Mouse (Mus musculus) G1E (cell line): Measurements from ENCODE around the gene Ankrd49. TPM values are rescaled to one million over a fixed set of nuclear protein-coding genes. Genes with fewer than 3 reads are reported as not detected.

Experiments used
- ATAC-seq: 2 replicates; pipeline ENCODE4 v1.8.0; 2016; ENCODE audit warnings: mild to moderate bottlenecking; ENCODE audit not compliant: insufficient number of reproducible peaks, poor library complexity, low FRiP score, severe bottlenecking; ENCODE audit errors: extremely low read depth
- DNase-seq: peaks from one replicate; pipeline ENCODE4 v3.0.0; 2012; ENCODE audit warnings: low spot score
- H3K27me3 ChIP-seq: 2 replicates; pipeline ENCODE4 v1.6.1; 2012; ENCODE audit warnings: mild to moderate bottlenecking, low read length, inconsistent platforms; ENCODE audit not compliant: insufficient read depth
- H3K36me3 ChIP-seq: replicated peaks from 2 replicates; pipeline ENCODE3; 2012; ENCODE audit warnings: mild to moderate bottlenecking, inconsistent platforms
- H3K4me1 ChIP-seq: 2 replicates; pipeline ENCODE4 v1.6.1; 2012; ENCODE audit warnings: low read depth, low read length, inconsistent platforms, mixed read lengths; ENCODE audit not compliant: insufficient read depth
- H3K4me3 ChIP-seq: 2 replicates; pipeline ENCODE4 v1.5.1; 2012; ENCODE audit warnings: low read depth, mild to moderate bottlenecking, inconsistent platforms, low read length, moderate library complexity, mixed read lengths
- H3K9me3 ChIP-seq: replicated peaks from 2 replicates; pipeline ENCODE4 v1.6.1; 2012; ENCODE audit warnings: inconsistent platforms
- CTCF ChIP-seq: IDR thresholded peaks from 2 replicates; pipeline ENCODE4 v1.5.1; 2012; ENCODE audit warnings: low read depth, low read length, inconsistent platforms, mixed read lengths
- GATA1 ChIP-seq: IDR thresholded peaks from 2 replicates; pipeline ENCODE4 v1.6.1; 2012; ENCODE audit warnings: borderline replicate concordance, low read length, inconsistent platforms, mixed read lengths
- GATA2 ChIP-seq: IDR thresholded peaks from 2 replicates; pipeline ENCODE4 v1.6.1; 2012; ENCODE audit warnings: low read depth, low read length, inconsistent platforms, borderline replicate concordance
- POLR2AphosphoS5 ChIP-seq: IDR thresholded peaks from 2 replicates; pipeline ENCODE4 v1.6.1; 2012; ENCODE audit warnings: low read depth, low read length, inconsistent platforms; ENCODE audit not compliant: insufficient replicate concordance
- TAL1 ChIP-seq: conservative IDR thresholded peaks from 2 replicates; pipeline ENCODE4 v1.6.1; 2012; ENCODE audit warnings: low read depth, low read length, inconsistent platforms, mixed read lengths
- polyA plus RNA-seq: library from polyadenylated mRNA; stranded (reverse); fragments of >175 nt; gene quantifications from 2 replicates; pipeline ENCODE4 v1.2.3, GENCODE M21; 2012
- total RNA-seq, 2 experiments: library from RNA; stranded (forward) in 1 of 2; stranded (reverse) in 1 of 2; fragments of 200-1000 nt in 1 of 2; fragments of >200 nt in 1 of 2; fragmentation: Nextera tagmentation in 1 of 2; gene quantifications; 2 replicates each; pipeline ENCODE4 v1.2.3; 2014 to 2017

Ankrd49 gene
- total and polyA plus RNA-seq, 3 experiments, result 43.1 to 100 (median 75.5) TPM

- DNase-seq (no peak), ATAC-seq (no peak)
- no peaks in the 10 kb centered on the region for H3K4me1 ChIP-seq
- 0 out of 2 replicates have a peak, but pooled peaks cover 3% of the 10 kb centered on the region for H3K27me3 ChIP-seq
- no peak overlapping the region for H3K4me3 ChIP-seq
- H3K36me3 ChIP-seq, result peaks cover 22% of the 10 kb centered on the region
- no peak for TF ChIP-seq GATA2
- TF ChIP-seq TAL1, result no peak
- TF ChIP-seq POLR2AphosphoS5, result no peak
- TF ChIP-seq CTCF, result no peak
- no peak for TF ChIP-seq GATA1
- H3K9me3 ChIP-seq, result no peaks in the 10 kb centered on the region
Measured at GRCm38 (mm10) chr9:14730941-14731541, 53.6 kb downstream of the Ankrd49 start.

Other genes with a start within 250 kb of the Ankrd49 start
- 2.3 and 2.6 TPM in 2 replicates for gene Amotl1, start 139.8 kb downstream of the Ankrd49 start, total RNA-seq (2014; fragmentation: Nextera tagmentation)
- gene Amotl1, start 139.8 kb downstream of the Ankrd49 start, total RNA-seq (2017), result 4.6 and 4.9 TPM in 2 replicates
- 2.6 and 3.1 TPM in 2 replicates for gene Amotl1, start 139.8 kb downstream of the Ankrd49 start, polyA plus RNA-seq
- gene Piwil4, start 44.1 kb downstream of the Ankrd49 start, total RNA-seq (2014; fragmentation: Nextera tagmentation), result not detected in 2 replicates
- 0.76 and 0.87 TPM in 2 replicates for gene Piwil4, start 44.1 kb downstream of the Ankrd49 start, total RNA-seq (2017)
- gene Piwil4, start 44.1 kb downstream of the Ankrd49 start, polyA plus RNA-seq, result 0.01 and 0.02 TPM in 2 replicates
- not detected in 2 replicates for gene Fut4, start 32.5 kb downstream of the Ankrd49 start, total RNA-seq (2014; fragmentation: Nextera tagmentation)
- under 0.01 and 0.05 TPM in 2 replicates for gene Fut4, start 32.5 kb downstream of the Ankrd49 start, total RNA-seq (2017)
- 0.02 TPM in 1 of 2 replicates, not detected in the other for gene Fut4, start 32.5 kb downstream of the Ankrd49 start, polyA plus RNA-seq
- not detected in 2 replicates for gene 1700012B09Rik, start 13.8 kb downstream of the Ankrd49 start, total RNA-seq (2014; fragmentation: Nextera tagmentation)
- not detected in 2 replicates for gene 1700012B09Rik, start 13.8 kb downstream of the Ankrd49 start, total RNA-seq (2017)
- gene 1700012B09Rik, start 13.8 kb downstream of the Ankrd49 start, polyA plus RNA-seq, result not detected in 2 replicates
- 44.7 and 77.1 TPM in 2 replicates for gene Mre11a, start 202 bp downstream of the Ankrd49 start, total RNA-seq (2014; fragmentation: Nextera tagmentation)
- 72.4 and 76.0 TPM in 2 replicates for gene Mre11a, start 202 bp downstream of the Ankrd49 start, total RNA-seq (2017)
- gene Mre11a, start 202 bp downstream of the Ankrd49 start, polyA plus RNA-seq, result 10.9 and 11.5 TPM in 2 replicates
- not detected in 2 replicates for gene Gpr83, start 75.4 kb upstream of the Ankrd49 start, total RNA-seq (2014; fragmentation: Nextera tagmentation)
- 0.06 and 0.11 TPM in 2 replicates for gene Gpr83, start 75.4 kb upstream of the Ankrd49 start, total RNA-seq (2017)
- gene Gpr83, start 75.4 kb upstream of the Ankrd49 start, polyA plus RNA-seq, result not detected in 2 replicates
- not detected in 2 replicates for gene Izumo1r, start 119.1 kb upstream of the Ankrd49 start, total RNA-seq (2014; fragmentation: Nextera tagmentation)
- gene Izumo1r, start 119.1 kb upstream of the Ankrd49 start, total RNA-seq (2017), result 0.11 TPM in 1 of 2 replicates, not detected in the other
- gene Izumo1r, start 119.1 kb upstream of the Ankrd49 start, polyA plus RNA-seq, result not detected in 2 replicates